Mouse (Mus musculus) cerebellum, adult 8-10 months (tissue): ENCODE data around the gene Adamts4.
A peak's percentile ranks its signal among the peaks of the same experiment; 100 is the strongest.
"Not testable (repeated sequence)": the region's sequence is repeated elsewhere in the genome, so short reads cannot be mapped to it uniquely, and the experiment has no call there.

ENCODE experiments used
- DNase-seq: peaks from one replicate; pipeline ENCODE4 v3.0.0; 2022

The Adamts4 gene

DNA sequence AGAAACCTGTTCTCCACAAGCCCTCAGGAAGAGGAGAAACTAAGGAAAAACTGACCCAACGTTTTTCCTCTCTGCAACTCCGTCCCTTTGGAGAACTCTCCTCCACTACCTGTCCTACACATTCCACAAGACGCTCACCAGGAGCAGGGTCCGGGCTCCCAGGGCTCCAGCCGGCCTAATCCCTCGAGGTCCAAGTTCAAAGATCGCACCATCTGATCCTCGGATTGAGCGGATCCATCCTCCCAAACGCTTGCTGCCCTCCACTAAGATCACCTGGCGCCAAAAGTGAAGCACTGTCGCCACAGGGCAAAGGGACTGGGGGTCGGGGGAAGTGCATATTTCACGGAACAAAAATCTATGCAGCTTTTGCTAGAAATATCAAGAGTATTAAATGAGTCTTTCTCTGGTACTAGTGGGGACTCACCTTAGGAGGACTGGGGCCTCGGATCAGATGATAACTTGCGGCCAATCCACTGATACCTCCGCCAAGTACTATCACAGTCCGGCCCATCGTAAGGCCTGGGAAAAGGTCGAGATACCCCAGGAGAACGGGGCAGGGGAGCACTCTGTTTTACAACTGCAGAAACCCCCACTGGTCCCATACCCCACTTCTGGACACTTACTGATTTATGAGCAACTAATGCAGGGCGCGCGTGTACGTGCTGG, 30.2 kb downstream of the Adamts4 start:
- DNase-seq = peak; percentile 27

DNA sequence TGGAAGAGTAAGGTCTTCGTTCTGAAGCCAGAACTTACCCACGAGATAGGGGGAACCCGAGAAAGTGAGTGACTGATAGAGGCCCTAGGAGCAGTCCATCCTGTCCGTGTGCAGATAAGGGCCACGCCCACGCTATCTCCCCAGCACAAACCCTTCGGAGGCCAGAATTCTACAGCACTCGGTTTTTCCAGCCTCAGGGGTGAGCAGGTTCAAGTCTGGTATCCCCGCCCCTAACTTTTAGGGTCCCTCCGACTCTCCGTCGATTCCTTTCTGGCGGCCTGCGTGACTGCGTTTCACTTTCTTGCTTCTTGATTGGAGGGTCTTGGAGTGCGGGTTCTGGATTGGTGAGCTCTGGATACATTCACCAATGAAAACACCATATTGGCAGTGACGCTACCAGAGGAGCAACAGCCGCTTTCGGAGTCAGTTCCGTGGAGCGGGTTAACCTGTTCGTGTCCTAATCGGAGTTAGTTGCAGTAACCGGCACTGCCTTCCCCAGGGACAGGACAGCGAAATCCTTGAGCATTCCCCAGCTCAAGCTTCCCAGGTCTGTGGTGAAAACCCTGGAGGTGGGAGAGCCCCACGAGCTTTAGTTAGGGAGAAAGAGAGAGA, 30.8 kb downstream of the Adamts4 start, which contains the start of gene Ppox:
Ppox (minus strand) TSS at position 271 of the 612 bp plus-strand sequence.
- DNase-seq = peak; percentile 88

DNA sequence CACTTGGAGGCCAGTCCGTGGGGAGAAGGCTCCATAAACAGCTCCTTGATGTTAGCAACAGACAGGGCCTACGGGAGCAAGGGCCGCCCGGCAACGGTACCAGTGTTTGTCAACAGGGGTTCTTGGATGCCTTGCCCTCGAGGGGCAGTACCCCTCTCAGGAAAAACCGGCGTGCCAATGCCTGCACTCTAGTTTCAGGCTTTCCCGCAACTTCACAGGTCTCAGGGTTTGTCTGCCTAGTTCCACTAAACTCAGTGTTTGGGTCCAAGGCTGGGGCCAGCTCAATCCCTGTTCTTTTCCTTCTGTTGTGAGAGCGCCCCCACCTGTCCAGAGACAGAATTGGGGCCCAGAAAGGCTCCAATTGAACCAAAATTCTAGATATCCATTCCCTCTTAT, 31.3 kb downstream of the Adamts4 start:
- peak; percentile 72 for DNase-seq

DNA sequence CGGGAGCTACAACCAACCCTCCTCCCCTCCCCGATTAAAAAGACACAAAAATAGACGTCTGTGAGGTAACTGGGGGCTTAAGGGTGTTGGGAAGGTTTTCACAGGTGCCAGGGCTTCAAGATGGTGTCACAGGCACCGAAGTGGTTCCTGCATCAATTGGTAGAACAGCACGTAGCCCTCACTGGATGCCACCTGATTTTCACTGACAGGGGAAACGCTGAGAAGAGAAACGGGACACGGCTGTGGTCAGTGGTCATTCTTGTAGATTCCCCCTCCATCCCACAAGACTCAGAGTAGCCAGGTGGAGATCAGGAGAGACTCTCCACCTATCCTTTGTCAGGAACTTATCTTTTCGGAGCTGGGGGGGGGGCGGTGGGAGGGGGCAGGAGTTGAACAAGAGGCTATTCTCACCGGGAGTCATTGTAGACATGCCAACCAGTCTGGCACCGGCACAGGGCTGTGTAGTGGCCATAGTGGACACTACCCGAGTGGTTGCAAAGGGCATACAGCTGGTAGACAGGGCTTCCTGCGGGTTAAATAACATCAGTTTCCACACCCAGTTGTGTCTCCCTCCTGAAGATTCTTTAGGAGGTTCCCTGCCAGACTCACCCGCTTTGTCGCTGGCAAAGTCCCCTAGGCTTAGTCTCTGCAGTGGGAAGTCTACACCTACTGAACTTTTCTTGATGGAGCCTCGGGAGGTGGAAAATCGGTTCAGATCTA, 32.0 kb downstream of the Adamts4 start:
- DNase-seq = peak; percentile 21

DNA sequence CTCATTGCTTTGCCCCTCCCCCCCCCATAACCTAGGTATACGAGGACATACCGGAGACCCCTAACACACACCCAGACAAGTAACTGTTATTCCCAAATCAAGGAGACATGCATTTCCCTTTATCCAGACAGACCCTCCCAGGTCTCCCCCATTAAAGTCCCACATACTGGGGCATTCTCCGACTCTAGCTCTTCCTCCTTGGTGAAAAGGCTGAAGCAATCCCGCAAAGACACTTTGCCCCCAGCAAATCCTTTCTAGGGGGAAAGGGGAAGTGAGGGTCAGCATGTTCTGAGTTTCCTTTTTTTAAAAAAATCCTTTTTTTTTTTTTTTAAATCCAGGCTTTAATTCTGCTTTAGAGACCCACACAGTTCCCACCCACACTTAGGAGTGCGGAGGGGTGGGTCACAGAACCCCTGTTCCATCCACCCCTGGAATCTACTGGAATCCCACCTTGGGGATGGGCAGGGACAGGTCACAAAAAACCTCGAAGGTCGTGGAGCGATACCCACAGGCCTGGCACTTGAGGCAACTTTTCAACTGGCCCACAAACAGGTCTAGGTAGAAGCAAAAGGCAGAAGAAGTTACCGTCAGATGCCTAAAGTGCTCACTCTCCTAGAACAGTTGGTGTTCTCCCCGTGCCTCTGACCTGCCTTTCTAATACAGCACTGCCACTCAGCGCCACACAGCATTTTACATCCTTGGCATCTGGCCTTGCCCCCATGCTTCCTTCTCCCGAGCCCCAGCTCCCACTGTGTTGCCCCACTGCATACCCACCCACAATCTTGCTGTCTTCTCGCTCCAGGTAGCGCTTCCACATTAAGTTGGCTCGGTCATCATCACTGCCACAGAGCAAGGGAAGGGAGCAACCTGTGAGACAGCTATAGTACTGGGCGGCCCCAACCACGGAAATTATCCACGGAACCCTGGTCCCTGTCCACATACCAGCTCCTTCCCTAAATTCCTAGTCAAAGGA, 33.3 kb downstream of the Adamts4 start:
- DNase-seq = no peak

DNA sequence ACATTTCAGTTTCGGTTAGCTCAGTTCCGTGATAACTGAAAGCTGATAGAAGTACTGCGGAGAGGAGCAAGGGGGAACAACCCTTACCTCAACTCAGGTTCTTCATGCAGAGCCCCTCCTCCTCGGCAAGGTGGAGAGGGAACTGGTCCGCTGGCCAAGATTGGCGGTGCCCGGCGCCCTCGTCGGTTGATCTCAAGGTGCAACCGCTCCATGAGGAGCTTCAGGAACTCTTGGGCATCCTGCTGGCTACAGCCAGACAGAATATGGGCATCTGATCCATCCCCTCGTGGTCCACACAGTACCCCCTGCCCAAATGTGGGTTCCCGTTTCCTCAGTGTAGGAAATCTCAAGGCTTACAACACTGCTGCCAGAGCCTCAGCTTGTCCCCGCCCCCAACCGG, 34.3 kb downstream of the Adamts4 start:
- DNase-seq = peak; percentile 19

DNA sequence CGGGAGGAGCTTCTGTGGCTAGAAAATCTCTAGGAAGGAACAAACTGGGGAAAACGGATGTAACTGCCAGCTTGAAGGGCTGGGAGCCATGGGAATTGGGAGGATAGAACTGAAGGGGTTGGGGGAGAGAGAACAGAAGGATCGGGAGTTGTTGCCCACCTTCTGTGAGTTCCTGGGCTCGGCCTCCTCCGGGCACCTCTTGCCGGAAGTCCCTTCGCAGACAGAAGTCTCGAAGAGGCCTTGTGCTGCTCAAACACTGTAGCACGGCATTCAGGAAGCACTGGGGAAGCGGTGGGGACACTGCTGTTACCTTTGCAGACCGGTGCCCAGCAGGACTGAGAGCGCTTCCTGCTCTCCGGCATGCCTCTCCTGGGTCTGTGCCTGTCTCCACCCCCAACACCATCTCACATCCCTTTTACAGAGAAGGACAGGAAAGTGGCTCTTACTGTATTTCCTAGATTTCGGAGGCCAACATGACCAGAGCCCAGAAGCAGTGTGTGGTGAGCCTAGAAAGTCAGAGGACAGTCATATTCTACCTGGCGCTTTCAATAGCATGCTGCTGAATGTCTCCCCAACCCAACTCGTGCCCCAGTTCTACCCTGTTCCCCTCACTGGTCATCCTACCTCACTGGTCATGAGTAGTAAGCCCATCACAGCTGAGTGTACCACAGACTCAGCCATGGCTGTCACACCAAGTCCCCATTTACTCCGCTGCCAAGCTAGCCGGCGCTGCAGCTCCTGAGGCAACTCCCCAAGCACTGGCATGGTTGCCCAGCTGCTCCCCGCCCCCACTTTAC, 35.1 kb downstream of the Adamts4 start:
- no peak for DNase-seq

DNA sequence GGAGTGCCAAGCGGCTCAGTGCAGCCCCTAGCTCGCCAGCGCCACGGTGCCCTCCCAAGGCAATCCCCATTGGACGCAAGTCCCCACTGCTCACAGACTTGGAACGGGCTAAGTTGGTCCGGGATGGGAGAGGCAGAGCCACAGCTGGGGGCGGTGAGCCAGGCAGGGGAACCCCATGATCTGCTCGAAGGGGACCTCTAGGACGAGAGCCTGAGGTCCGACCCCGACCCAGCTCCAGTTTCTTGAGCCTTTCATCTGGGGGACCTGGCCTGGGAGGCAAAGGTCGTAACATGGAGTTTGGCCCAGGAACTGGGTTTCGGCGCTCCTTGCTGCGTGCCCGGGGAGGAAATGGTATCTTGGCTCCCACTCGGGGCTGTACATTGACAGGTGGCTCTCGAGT, 36.3 kb downstream of the Adamts4 start:
- peak; percentile 39 for DNase-seq

DNA sequence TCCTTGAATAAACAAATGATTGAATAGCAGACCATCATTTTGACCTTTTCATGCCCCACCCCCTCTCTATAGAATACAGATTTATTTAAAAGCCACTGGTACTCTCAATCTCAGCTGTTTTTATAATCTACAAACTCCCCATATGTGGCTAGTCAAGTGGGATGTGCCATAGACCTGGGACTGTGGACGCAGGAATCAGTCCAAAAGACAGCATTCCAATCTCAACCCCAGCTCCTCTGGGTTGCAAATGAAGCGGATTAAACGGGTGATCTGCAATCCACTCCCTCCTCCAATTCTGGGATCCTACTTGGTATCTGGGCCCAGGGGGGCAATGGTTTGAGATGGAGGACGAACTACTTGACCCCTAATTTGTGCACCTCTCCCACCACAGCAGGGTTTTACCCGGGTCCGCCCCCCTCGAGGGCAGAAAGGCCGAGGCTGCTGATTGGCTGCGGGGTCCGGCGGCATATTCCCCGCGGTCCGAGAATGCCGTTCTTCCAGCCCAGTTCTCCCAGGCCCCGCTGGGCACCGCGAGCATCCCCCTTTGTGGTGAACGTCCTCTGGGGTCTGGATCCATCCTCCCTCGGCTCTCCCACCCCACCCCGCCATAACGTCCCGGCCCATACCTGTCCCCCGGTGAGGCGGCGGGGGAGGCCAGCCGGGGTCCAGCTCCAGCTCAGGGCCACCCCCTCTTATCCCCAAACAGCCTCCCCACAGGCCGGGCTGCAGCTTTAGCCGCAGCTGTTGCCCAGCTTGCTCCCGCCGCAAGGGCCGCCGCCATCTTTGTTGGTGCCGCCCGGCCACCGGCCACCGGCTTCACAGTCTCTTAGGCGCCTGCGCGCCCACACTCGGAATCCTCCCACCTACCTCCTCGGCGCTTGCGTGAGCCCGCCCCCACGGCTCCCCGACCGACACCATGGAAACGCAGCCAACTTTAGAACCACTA, 37.2 kb downstream of the Adamts4 start, which contains the start of gene Usp21:
Usp21 (minus strand) TSS at position 856 of the 946 bp plus-strand sequence.
- peak; percentile 92 for DNase-seq

DNA sequence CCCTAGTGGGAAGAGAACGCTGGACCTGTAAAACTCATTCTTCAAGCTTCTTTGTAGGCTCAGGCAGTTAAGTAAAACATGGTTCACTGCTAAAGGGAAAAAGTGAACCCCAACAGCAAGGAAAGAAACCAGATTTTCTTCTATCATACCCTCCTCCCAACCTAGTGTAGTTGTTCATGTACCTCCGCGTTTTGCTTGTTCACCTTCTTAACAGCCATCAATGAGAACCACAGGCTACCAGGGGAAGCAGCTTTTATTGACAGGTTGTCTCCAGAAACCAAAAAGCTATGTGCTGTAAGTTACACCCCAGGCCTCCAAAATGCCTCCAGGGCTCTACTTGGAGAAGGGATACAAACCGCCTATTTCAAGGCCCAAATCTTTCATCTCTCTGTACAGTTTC, 38.1 kb downstream of the Adamts4 start:
- DNase-seq = peak; percentile 20

DNA sequence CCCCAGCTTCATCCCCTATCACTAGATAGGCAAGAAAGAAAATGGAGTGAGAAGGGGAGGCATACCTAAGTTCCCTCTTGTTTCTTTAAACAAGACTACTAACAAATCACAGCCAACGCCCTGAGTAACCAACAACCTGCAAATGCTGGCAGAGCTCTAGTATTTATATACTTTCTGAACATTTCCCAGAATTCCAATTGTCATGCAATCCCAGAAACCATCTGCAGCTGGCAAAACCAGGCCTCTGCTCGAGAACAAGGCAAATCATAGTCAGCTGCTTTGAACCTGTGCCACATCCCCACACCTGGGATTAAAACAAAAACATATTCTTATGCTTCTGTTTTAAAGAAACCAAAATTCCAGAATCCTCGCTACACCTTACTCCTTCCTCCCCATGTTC, 43.1 kb downstream of the Adamts4 start:
- DNase-seq = no peak

DNA sequence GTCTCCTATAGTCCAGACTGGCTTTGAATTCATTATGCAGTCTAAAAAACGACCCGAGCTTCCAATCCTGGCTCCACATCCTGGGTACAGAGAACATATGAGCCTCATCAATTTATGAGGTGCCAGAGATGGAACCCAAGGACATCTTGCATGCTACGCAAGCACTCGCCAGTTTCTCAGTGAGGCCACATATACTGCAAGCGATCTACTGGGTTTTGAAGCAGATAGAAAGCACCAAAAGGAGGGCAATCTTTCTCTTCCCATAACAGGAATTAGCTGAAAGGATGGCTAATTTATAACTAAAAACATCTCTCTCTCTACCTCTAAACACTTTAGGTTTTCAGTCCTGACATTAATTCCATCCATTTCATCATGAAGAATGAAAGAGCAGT, 43.7 kb downstream of the Adamts4 start:
- DNase-seq = peak; percentile 16

DNA sequence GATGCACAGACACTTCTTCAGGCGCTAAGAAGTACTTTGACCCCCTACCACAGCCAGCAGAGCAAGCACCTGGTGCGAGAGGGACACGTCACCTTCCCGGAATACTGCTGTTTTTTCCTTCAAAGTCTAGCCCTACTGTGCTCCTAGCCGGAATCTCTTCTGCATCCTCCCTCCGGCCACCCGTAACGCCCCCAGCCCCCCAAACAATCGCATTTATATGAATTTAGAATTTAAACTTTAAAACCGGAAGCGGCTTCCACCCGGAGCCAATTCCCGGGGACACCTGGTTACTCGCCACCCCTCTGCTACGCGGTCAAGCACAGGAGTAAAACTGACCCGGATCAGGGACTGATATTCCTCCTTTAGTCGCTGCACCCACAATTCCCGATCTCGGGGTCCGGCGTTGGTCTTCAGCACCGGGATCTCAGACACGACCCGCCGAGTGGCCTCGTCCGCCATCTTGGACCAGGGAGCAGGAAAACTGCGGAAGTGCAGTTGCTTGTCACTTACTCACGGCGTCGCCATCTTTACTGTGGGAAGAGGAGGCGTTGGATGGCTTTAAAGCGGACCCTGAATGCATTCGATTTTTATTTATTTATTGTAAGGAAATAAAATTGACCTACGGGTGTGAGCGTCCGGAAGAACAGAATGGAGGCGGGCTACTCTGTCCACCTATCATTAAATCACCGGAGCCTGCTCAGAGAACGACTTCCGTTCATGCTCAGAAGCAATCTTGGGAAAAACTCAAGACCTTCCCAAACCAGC, 44.3 kb downstream of the Adamts4 start, which contains the start of gene Ufc1:
Ufc1 (minus strand) TSS at position 727 of the 765 bp plus-strand sequence.
- DNase-seq = peak; percentile 87

DNA sequence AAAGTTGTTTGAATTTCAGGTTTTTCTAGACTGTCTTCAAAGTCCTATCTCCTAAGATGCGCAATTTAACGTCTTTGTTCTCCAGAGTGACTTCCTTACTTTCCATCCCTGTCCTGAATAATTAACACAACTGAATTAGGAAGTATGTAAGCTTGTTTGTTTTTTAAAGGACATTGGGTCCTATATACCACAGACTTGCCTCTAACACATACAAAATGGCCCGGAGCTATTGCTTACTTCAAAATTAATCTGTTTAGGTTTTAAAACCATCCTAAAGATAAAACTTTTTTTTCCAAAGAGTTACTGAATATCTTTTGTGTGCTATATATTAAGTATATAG, 44.8 kb downstream of the Adamts4 start:
- DNase-seq = no peak

DNA sequence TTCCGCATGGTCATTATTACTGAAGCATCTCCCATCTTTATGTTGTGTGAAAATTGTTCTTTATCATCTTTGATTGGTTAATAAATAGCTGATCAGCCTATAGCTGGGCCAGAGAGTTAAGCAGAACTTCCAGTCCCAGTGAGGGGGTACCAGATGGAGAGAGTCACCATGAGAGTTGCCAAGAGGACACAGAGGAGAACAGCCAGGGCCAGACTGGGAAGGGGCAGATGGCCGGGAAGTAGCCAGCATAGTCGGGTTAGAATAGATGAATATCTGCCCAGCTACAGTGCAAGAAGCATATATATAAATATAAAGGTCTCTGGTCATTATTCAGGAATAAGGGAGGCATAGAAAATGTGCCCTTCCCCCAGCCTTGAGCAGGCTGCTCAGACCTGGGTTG, 48.0 kb downstream of the Adamts4 start:
- DNase-seq = no peak

DNA sequence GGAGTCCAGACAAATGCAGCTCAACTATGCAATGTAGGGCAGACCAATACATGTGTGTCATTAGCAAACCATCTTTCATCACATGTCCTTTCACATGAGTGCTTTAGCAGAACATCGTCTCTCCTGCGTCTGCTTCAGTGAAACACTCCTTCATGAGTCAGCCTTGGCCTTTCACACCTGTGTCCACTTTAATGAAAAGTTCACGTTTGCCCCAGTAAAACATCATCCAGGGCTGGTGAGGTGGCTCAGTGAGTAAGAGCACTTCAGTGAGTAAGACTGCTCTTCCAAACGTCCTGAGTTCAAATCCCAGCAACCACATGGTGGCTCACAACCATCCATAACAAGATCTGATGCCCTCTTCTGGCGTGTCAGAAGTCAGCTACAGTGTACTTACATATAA, 55.9 kb downstream of the Adamts4 start:
- not testable (repeated sequence) for DNase-seq

DNA sequence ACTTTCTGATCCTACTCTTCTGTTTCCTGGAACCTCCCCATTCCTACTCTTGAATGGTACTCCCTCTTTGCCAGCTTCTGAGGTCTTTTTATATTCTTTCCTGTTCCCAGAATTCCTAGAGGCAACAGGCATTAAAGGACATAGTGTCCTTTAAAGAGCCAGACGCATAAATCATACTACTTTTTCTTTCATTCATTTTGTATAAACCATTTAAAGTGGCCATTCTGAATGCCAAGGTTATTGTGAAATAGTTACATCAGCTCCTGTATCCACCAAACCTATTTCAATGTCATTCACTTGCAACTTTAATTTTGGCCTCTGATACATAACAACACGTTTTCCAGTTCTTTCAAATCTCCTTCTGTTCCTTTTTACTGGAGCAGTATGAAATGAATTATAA, 59.1 kb downstream of the Adamts4 start:
- no peak for DNase-seq
